Mouse (Mus musculus) fibroblast of lung, adult 2 months (primary cell): ENCODE data around the gene Adamts2.

Source experiments
- DNase-seq: peaks from one replicate; pipeline ENCODE4 v3.0.0-alpha.2; 2011; ENCODE audit warnings: low read depth

Gene Adamts2

DNA sequence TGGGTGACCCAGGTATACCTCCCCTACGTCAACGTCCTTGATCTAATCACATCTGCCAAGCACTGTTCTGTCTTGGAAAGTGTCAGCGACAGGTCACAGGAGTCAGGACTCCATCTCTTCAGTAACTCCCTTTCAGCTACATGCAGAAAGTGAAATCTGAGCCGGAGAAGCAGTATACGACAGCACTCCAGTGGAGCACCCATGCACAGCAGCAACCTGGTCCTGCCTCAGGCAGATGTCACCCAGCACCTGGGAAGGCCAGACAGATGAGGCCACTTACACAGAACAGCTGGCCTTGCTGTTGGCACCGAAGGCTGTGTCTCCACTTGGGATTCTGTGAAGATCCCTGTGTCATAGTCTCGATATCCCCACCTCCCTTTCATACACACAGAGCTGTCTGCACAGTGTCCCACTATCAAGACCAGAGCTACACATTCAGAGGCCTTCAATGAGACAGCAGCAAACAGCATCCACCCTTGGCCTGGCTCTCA is 70.0 kb downstream of the Adamts2 start:
- DNase-seq: no peak

DNA sequence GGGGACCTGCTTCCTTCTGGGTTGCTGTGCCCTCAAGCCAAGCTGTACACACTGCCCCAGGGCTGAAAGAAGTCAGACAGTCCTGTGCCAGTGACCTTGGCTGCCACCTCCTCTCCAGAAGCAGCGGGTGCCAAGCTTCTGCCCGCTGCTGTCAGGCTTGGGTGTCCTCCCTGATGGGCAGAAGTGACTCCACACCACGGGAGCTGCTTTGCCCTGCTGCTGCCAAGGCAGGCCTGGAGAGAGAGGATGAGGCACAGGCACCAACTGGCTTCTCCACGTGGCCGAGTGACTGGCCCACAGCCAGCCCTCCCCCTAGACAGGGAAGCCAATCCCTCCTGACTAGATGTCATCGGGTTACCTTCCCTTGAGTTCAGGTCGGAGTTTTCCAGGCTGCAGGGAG is 71.0 kb downstream of the Adamts2 start:
- DNase-seq: peak; percentile 56

- DNase-seq: no peak
Observed at GRCm38 (mm10) chr11:50673525-50674250, 71.8 kb downstream of the Adamts2 start.

DNA sequence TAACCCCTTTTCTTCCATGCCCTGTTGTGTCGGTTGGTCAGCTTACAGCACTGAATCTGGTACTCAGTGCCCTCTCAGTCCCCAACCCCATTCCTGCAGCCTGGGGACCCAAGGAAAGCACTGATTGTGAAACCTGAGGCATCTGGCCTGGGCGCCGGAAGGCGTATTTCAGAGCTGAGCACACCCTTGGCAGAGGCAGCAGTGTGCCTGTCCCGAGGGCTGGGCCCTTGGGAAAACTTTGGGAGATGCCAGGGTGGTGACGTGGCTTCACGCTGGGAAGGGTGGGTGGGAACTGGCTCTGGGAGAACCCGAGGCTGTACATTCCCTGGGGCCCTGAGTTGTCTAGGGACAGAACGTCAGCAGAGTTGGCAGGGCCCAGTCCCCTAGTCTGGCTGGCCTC is 72.5 kb downstream of the Adamts2 start:
- DNase-seq: peak; percentile 89

GRCm38 (mm10) chr11:50678650-50679049 is 76.8 kb downstream of the Adamts2 start:
- no peak for DNase-seq

DNA sequence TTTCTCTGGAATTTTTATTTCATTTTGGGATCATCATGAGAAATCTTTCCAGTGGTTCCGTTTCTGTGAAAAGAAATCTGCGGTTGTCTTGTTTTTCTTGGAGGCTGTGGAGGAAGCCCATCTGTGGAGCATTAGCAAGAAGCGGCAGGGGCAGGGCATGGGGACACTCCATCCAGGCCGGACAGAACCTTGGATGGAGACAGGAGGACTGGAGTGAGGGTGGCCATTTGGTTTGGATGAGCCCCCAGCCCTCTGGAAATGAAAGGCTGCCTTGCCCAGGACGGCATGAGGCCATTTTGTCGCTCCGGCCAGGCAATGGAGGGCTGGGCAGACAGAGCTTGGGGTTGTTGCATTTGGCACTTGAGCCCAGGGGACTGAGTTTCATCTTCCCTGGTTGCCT is 80.1 kb downstream of the Adamts2 start:
- peak; percentile 66 for DNase-seq

GRCm38 (mm10) chr11:50683821-50684220 is 81.9 kb downstream of the Adamts2 start:
- DNase-seq: no peak

GRCm38 (mm10) chr11:50688584-50688983 is 86.7 kb downstream of the Adamts2 start:
- no peak for DNase-seq

DNA sequence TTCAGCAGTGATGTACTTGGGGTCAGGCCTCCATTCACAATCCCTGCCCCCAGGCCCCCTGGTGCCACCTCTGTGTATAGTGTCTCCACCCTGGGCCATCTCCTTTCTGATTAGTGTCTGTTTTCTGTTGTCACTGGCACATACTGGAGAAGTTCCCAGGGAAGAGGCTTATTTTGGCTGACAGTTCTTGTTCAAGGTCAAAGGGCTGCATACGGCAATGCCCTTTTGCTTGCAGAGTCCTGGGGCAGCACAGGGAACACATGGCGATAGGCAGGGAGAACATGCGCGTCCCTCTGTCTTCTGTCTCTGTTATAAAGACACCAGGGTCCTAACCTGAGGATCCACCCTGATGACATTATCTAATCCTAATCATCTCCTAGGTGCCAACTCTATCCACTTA is 87.8 kb downstream of the Adamts2 start:
- DNase-seq: no peak

DNA sequence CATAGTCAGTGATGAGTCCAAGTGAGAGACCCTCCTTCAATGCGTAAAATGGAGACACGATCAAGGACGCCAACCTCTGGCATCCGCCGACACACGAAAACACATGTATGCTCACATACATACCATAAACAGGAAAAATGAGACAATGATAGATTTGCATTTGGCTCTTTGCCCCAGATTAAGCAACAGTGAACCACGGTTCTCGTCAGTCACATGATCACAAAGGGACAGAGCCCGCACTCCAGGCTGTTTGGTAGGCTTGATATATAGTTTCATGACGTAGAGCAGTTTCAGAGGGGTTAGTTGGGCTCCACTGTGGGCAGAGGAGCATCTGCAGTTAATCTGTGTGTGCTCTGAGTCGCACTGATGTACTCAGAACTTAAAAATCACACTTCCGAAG is 98.1 kb downstream of the Adamts2 start:
- DNase-seq: no peak

- peak; percentile 64 for DNase-seq
Observed at GRCm38 (mm10) chr11:50700496-50700895, 98.6 kb downstream of the Adamts2 start.

DNA sequence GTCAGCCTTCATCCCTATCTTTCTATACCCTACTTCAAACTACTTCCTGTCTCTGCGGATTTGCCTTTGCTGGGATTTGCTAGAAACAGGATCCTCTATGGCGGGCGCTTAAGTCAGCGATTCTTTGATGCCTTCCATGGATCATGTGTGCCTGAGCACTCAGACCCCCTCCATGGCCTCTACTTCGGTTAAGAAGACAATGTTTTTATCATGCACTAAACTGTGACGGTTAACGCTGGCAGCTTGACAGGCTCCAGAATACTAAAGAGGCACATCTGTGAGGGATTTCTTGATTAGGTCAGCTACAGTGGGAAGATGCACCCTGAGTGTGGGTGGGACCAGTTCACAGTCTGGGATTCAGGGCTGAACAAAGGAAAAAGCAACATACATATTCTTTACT is 101.5 kb downstream of the Adamts2 start:
- DNase-seq: no peak

- no peak for DNase-seq
Observed at GRCm38 (mm10) chr11:50704511-50704910, 102.6 kb downstream of the Adamts2 start.

DNA sequence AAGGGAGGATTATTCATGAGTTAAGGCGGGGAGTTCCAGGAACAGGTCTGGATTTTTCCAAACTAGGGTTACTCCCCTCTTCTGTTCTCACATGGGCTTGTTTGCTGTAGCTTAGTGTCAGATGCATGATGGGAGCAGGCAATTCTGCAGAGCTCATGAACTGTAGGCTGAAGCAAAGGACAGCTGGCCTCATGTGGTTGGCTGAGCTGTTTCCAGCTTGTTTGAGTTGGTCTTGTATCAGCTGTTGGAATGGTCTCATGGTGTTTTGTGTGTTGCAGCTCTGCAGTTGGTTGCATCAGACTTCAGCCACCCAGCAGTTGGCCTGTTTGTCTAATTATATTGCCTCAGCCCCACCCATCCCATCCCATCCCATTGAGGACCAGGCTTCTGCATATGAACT is 105.4 kb downstream of the Adamts2 start:
- DNase-seq: peak; percentile 75

- no peak for DNase-seq
Observed at GRCm38 (mm10) chr11:50713610-50714202, 111.8 kb downstream of the Adamts2 start.

GRCm38 (mm10) chr11:50715091-50715490 is 113.2 kb downstream of the Adamts2 start:
- no peak for DNase-seq

DNA sequence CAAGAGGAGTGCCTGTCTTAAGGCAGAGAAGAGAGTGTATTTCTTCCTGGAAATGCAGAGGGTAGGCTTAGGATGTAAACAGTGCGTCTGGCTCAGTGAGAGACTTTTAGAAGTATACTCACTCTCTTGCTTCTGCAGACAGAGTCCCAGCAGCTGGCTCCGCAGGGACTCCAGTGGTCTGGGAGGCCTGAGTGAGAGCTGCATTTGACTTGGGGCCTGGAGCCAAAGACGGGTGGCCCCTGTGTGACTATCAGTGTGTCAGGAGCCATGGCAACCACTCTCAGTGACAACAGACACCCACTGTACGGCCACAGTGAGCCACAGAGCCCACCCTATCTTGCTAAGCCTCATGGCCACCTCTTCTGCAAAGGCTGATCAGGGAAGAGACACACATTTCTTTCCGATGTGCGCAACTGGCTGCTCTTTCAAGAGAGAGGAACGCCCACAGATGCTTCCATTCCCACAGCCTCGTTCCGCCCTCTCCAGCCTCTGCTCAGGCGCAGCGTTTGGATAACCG is 115.6 kb downstream of the Adamts2 start:
- DNase-seq: no peak

DNA sequence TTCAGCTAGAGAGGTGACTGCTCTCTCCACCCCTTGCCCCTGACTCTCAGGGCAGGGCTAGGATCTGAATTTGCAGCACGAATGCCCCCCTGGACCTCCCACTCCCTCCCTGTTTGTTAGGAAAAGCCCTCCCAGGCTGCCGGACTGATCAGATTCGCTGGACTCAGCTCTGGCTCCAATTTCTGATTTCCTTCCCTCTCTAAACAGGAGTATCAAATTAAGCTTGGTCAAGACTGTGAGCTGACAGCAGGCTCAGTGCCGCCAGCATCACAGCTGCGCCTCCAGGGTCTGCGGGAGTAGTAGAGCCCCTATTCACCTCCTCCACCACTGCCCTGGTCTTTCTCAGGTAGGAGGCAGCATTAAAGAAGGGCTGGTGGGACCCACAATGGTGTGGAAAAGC is 117.0 kb downstream of the Adamts2 start:
- no peak for DNase-seq

DNA sequence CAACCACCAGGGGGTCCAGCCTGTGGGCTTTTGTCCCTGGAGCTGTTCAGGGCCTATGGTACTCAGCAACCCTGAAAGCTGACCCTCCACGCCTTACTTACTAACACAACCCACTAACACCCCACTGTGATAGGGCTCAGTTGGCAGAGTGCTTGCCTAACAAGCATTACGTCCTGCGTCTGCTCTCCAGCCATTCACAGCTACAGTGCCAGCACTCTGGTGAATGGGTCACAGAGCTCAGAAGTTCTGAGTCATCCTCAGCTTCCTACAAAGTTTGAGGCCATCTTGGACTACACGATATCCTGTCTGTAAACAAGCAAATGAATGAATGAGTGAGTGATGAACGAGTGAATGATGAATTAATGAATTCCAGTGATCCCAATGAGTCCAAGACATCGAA is 118.5 kb downstream of the Adamts2 start:
- DNase-seq: no peak

DNA sequence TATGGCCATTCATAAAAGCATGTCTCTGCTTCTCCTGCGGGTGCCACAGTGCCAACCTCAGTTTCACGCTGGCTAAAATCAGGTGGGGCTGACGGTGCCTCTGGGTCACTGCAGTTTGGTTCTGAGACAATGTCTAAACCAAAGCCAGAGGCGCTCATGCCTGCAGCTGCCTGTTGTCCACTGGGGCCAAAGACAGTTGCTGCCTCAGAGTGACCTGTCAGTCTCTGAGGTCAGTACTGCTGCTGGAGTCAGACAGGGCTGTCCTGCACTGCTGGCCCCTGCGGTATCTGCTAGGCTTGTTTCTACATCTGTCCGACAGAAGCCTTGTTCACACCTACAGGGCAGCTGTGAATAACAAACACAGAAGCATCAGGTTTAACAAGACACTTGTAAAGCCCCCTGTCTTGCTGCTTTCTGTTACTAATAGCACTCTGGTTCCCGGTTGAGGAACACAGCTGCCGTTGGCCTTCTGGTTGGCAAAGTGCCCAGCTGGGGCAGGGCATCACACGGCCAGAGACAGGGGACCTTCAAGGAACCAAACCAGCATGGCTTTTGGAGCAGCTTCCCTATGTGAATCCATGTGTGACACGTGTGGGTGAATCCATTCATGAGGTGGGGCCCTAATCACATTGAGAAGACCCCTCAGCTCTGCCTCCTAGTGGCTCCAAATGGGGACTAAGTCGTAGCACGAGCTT is 119.1 kb downstream of the Adamts2 start:
- DNase-seq: no peak

DNA sequence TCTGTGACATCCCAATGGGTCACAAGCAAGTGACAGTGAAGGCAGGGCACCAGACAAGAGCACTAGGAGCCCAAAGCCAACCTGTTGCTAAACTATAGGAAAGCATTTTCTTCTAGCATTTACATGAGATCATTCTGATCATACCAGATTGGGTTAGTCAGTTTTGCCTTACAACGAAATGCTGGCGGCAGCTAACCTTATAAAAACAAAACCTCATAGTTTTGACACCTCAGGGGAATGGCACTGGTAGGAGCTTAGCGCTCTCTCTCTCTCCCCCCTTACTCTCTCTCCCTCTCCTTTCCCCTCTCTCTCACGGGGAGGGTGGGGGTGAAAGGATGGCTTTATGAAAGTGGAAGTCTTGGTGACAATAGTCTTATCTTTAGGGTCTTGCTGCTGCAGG is 123.7 kb downstream of the Adamts2 start:
- DNase-seq: no peak

- DNase-seq: no peak
Observed at GRCm38 (mm10) chr11:50726035-50726434, 124.2 kb downstream of the Adamts2 start.

DNA sequence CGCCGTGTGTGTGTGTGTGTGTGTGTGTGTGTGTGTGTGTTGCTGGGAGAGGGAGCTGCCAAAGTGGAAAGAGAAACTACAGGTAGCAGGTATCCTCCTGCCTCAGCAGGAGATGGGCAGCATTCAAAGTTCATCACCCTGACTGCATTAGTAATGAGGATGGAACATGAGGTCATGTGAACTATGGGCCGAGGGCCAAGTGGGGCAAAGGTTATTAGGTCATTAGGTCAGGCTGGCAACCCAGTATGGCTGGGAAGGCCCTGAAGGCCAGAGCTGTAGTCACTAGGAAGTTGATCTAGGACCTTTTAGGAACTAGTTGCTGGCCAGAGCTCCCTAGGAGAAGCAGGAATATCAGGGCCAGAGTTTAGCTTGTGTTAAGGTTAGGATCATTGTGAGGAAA is 131.3 kb downstream of the Adamts2 start:
- no peak for DNase-seq
